Mouse (Mus musculus) midbrain, embryonic 11.5 days (tissue): Measurements from ENCODE around the gene Epc2. TPM values are rescaled to one million over a fixed set of nuclear protein-coding genes. Genes with fewer than 3 reads are reported as not detected.

ENCODE experiments used
- ATAC-seq: fragments of 200-750 bp; cut with Nextera tagmentation; 2 replicates; pipeline ENCODE4 v1.8.0; 2017; ENCODE audit warnings: moderate TSS enrichment, moderate library complexity; ENCODE audit not compliant: low FRiP score
- DNase-seq: peaks from one replicate; pipeline ENCODE4 v3.0.0; 2015; ENCODE audit warnings: low spot score; ENCODE audit errors: missing footprints
- H3K27ac ChIP-seq: fragments of 300-500 bp; sonication (generic); 2 replicates; pipeline ENCODE4 v1.5.1; 2014; ENCODE audit warnings: low read depth, low read length
- H3K27me3 ChIP-seq: fragments of 300-500 bp; sonication (generic); 2 replicates; pipeline ENCODE4 v1.6.1; 2014; ENCODE audit warnings: mild to moderate bottlenecking, low read length, moderate library complexity, mixed read lengths; ENCODE audit not compliant: control insufficient read depth, insufficient read depth
- H3K36me3 ChIP-seq: fragments of 300-500 bp; sonication (generic); 2 replicates; pipeline ENCODE4 v1.6.1; 2014; ENCODE audit warnings: mild to moderate bottlenecking, low read length, moderate library complexity, mixed read lengths; ENCODE audit not compliant: control insufficient read depth, insufficient read depth
- H3K4me1 ChIP-seq: fragments of 300-500 bp; sonication (generic); 2 replicates; pipeline ENCODE4 v1.6.1; 2014; ENCODE audit warnings: low read length; ENCODE audit not compliant: control insufficient read depth, insufficient read depth
- H3K4me2 ChIP-seq: fragments of 300-500 bp; sonication (generic); 2 replicates; pipeline ENCODE4 v1.6.1; 2014; ENCODE audit warnings: mild to moderate bottlenecking, moderate library complexity
- H3K4me3 ChIP-seq: fragments of 300-500 bp; sonication (generic); 2 replicates; pipeline ENCODE4 v1.5.1; 2014; ENCODE audit warnings: low read depth, low read length
- H3K9ac ChIP-seq: fragments of 300-500 bp; sonication (generic); 2 replicates; pipeline ENCODE4 v1.6.1; 2014; ENCODE audit warnings: low read length
- H3K9me3 ChIP-seq: fragments of 300-500 bp; sonication (generic); 2 replicates; pipeline ENCODE4 v1.6.1; 2016; ENCODE audit warnings: low read length; ENCODE audit not compliant: control insufficient read depth
- WGBS: fragments of 180-500 bp; shearing (Covaris S2); extraction: QIAGEN DNeasy Blood & Tissue Kit; methylation state at CpG from one replicate; pipeline ENCODE4 v1.1.7; 2014; 5-methylcytosine and 5-hydroxymethylcytosine counted together
- polyA plus RNA-seq: library from polyadenylated mRNA; unstranded; fragments of >200 nt; fragmentation: Nextera tagmentation; extraction: Ambion mirVana; gene quantifications from 2 replicates; pipeline ENCODE4 v1.2.1, GENCODE M21; 2014

The Epc2 gene
- polyA plus RNA-seq, 1 experiment from 2014 or later, result 12.2 TPM

GRCm38 (mm10) chr2:49426175-49426574 is 25.1 kb upstream of the Epc2 start:
- H3K9me3 ChIP-seq, result no peaks in the 10 kb centered on the region
- ATAC-seq, result no peak
- no peaks in the 10 kb centered on the region for H3K36me3 ChIP-seq
- DNase-seq, result no peak
- no peak overlapping the region for H3K4me2 ChIP-seq
- H3K27me3 ChIP-seq, result no peaks in the 10 kb centered on the region
- 90% methylated on average over 10 of the region's 10 CpGs for WGBS
- H3K4me3 ChIP-seq, result no peak overlapping the region
- no peak overlapping the region for H3K27ac ChIP-seq
- no peak overlapping the region for H3K9ac ChIP-seq
- H3K4me1 ChIP-seq, result no peaks in the 10 kb centered on the region

- H3K4me1 ChIP-seq, result no peaks in the 10 kb centered on the region
- H3K9ac ChIP-seq, result no peak overlapping the region
- H3K27me3 ChIP-seq, result no peaks in the 10 kb centered on the region
- 94% methylated on average over 1 of the region's 1 CpGs for WGBS
- no peaks in the 10 kb centered on the region for H3K36me3 ChIP-seq
- DNase-seq (no peak), ATAC-seq (no peak)
- H3K4me2 ChIP-seq, result no peak overlapping the region
- H3K9me3 ChIP-seq, result no peaks in the 10 kb centered on the region
- no peak overlapping the region for H3K27ac ChIP-seq
- H3K4me3 ChIP-seq, result no peak overlapping the region
These were observed 20.3 kb upstream of the Epc2 start for GRCm38 (mm10) chr2:49431015-49431414.

- no peak for DNase-seq
- H3K27me3 ChIP-seq, result no peaks in the 10 kb centered on the region
These were observed 18.1 kb upstream of the Epc2 start for GRCm38 (mm10) chr2:49433211-49433610.

GRCm38 (mm10) chr2:49446238-49446637 is 5.0 kb upstream of the Epc2 start:
- Histone ChIP-seq H3K36me3 (no peaks in the 10 kb centered on the region), H3K4me1 (peaks cover 2% of the 10 kb centered on the region; the same call in 1 of the 2 replicates), H3K9ac (no peak overlapping the region), H3K9me3 (no peaks in the 10 kb centered on the region), H3K4me3 (no peak overlapping the region), H3K27me3 (no peaks in the 10 kb centered on the region), H3K27ac (no peak overlapping the region), H3K4me2 (no peak overlapping the region)
- ATAC-seq, result no peak
- WGBS, result 63% methylated on average over 2 of the region's 2 CpGs
- no peak for DNase-seq

More at GRCm38 (mm10) chr2:49433211-49433610, 18.1 kb upstream of the Epc2 start:
- 84% methylated on average over 9 of the region's 9 CpGs for WGBS
- Histone ChIP-seq H3K4me2 (no peak overlapping the region), H3K9me3 (no peaks in the 10 kb centered on the region), H3K36me3 (no peaks in the 10 kb centered on the region), H3K9ac (no peak overlapping the region), H3K4me1 (no peaks in the 10 kb centered on the region), H3K4me3 (no peak overlapping the region), H3K27ac (no peak overlapping the region)
- ATAC-seq, result no peak

GRCm38 (mm10) chr2:49447586-49448475 is 3.5 kb upstream of the Epc2 start:
- 62% methylated on average over 8 of the region's 8 CpGs for WGBS
- peaks cover 2% of the 10 kb centered on the region; the same call in 1 of the 2 replicates for H3K4me1 ChIP-seq
- no peak overlapping the region for H3K9ac ChIP-seq
- DNase-seq (no peak), ATAC-seq (no peak)
- no peak overlapping the region for H3K4me2 ChIP-seq
- H3K36me3 ChIP-seq, result no peaks in the 10 kb centered on the region
- no peak overlapping the region for H3K4me3 ChIP-seq
- H3K27me3 ChIP-seq, result no peaks in the 10 kb centered on the region
- no peaks in the 10 kb centered on the region for H3K9me3 ChIP-seq
- H3K27ac ChIP-seq, result no peak overlapping the region

- Histone ChIP-seq H3K27ac (no peak overlapping the region), H3K9me3 (no peaks in the 10 kb centered on the region), H3K4me1 (peaks cover 4% of the 10 kb centered on the region; the same call in 1 of the 2 replicates), H3K9ac (peak overlapping the region; percentile 99), H3K4me2 (peak overlapping the region; percentile 72), H3K4me3 (peak overlapping the region; percentile 92), H3K27me3 (no peaks in the 10 kb centered on the region), H3K36me3 (no peaks in the 10 kb centered on the region)
- DNase-seq, result peak; percentile 83
- ATAC-seq, result no peak
- WGBS, result 17% methylated on average over 4 of the region's 4 CpGs
These were observed 819 bp upstream of the Epc2 start for GRCm38 (mm10) chr2:49450467-49450866.

- Histone ChIP-seq H3K27me3 (no peaks in the 10 kb centered on the region), H3K4me3 (peak overlapping the region; percentile 92), H3K36me3 (no peaks in the 10 kb centered on the region), H3K4me1 (peaks cover 4% of the 10 kb centered on the region; the same call in 1 of the 2 replicates), H3K4me2 (peak overlapping the region; percentile 53), H3K27ac (peak overlapping the region; percentile 99), H3K9me3 (no peaks in the 10 kb centered on the region), H3K9ac (peak overlapping the region; percentile 99)
- peak; percentile 100 for DNase-seq
- under 1% methylated on average over 53 of the region's 64 CpGs for WGBS
- ATAC-seq, result peak; percentile 87
These were observed 438 bp downstream of the Epc2 start for GRCm38 (mm10) chr2:49451637-49452211.

GRCm38 (mm10) chr2:49452451-49453081 is 1.3 kb downstream of the Epc2 start:
- ATAC-seq (peak; percentile 38), DNase-seq (peak; percentile 94)
- peaks cover 4% of the 10 kb centered on the region; the same call in 1 of the 2 replicates for H3K4me1 ChIP-seq
- H3K27me3 ChIP-seq, result no peaks in the 10 kb centered on the region
- under 1% methylated on average over 37 of the region's 37 CpGs for whole genome bisulfite sequencing
- H3K4me2 ChIP-seq, result peak overlapping the region; percentile 53
- H3K27ac ChIP-seq, result peak overlapping the region; percentile 99; the same call in 1 of the 2 replicates
- H3K9ac ChIP-seq, result peak overlapping the region; percentile 99
- H3K4me3 ChIP-seq, result peak overlapping the region; percentile 92
- no peaks in the 10 kb centered on the region for H3K36me3 ChIP-seq
- H3K9me3 ChIP-seq, result no peaks in the 10 kb centered on the region
